Mouse (Mus musculus) cortical plate, adult 2 months (tissue): ENCODE results near the gene Cdh22. TPM values are rescaled to one million over a fixed set of nuclear protein-coding genes. Genes with fewer than 3 reads are reported as not detected.

Source experiments
- H3K27ac ChIP-seq: fragments of 200-500 bp; 2 replicates; pipeline ENCODE4 v1.5.1; 2012; ENCODE audit warnings: low read length, control low read depth, inconsistent platforms; ENCODE audit not compliant: insufficient read depth
- H3K4me1 ChIP-seq: fragments of 200-500 bp; 2 replicates; pipeline ENCODE4 v1.6.1; 2011; ENCODE audit warnings: low read length; ENCODE audit not compliant: control insufficient read depth, insufficient read depth
- H3K4me3 ChIP-seq: fragments of 200-500 bp; 2 replicates; pipeline ENCODE4 v1.5.1; 2011; ENCODE audit warnings: mild to moderate bottlenecking, low read length, control low read depth; ENCODE audit not compliant: insufficient read depth
- CTCF ChIP-seq: fragments of 200-500 bp; IDR thresholded peaks from 2 replicates; pipeline ENCODE4 v1.5.1; 2011; ENCODE audit warnings: mild to moderate bottlenecking, control low read depth, low read length; ENCODE audit not compliant: insufficient read depth; ENCODE audit errors: extremely low read depth
- POLR2A ChIP-seq: fragments of 200-500 bp; IDR thresholded peaks from 2 replicates; pipeline ENCODE4 v1.6.1; 2011; ENCODE audit warnings: mild to moderate bottlenecking, low read length, control low read depth; ENCODE audit not compliant: insufficient read depth; ENCODE audit errors: extremely low read depth
- polyA plus RNA-seq: library from polyadenylated mRNA; depleted of rRNA; stranded (reverse); fragments of >200 nt; gene quantifications from 2 replicates; pipeline ENCODE4 v1.2.3, GENCODE M21; 2012

Gene Cdh22
- polyA plus RNA-seq, 1 experiment: 22.8 TPM

- no peak for TF ChIP-seq CTCF
- peak; percentile 57; the same call in 1 of the 2 replicates for TF ChIP-seq POLR2A
- H3K27ac ChIP-seq: no peak overlapping the region
- peak overlapping the region; percentile 0; the same call in 1 of the 2 replicates for H3K4me3 ChIP-seq
- peaks cover 3% of the 10 kb centered on the region; the same call in 1 of the 2 replicates for H3K4me1 ChIP-seq
Observed at GRCm38 (mm10) chr2:165201761-165202751, 32.6 kb downstream of the Cdh22 start.

GRCm38 (mm10) chr2:165197546-165197945 is 37.1 kb downstream of the Cdh22 start:
- Histone ChIP-seq H3K4me1 (0 out of 2 replicates have a peak, but pooled peaks cover 3% of the 10 kb centered on the region), H3K27ac (no peak overlapping the region), H3K4me3 (no peak overlapping the region)
- no peak for TF ChIP-seq POLR2A
- TF ChIP-seq CTCF: no peak

- H3K4me1 ChIP-seq: no peaks in the 10 kb centered on the region
- H3K27ac ChIP-seq: no peak overlapping the region
- no peak for TF ChIP-seq POLR2A
- TF ChIP-seq CTCF: no peak
- no peak overlapping the region for H3K4me3 ChIP-seq
Observed at GRCm38 (mm10) chr2:165195411-165196182, 39.1 kb downstream of the Cdh22 start.

GRCm38 (mm10) chr2:165191483-165191882 is 43.2 kb downstream of the Cdh22 start:
- H3K27ac ChIP-seq: no peak overlapping the region
- H3K4me1 ChIP-seq: no peaks in the 10 kb centered on the region
- H3K4me3 ChIP-seq: no peak overlapping the region

GRCm38 (mm10) chr2:165189546-165189945 is 45.1 kb downstream of the Cdh22 start:
- H3K4me1 ChIP-seq: no peaks in the 10 kb centered on the region
- no peak overlapping the region for H3K4me3 ChIP-seq
- no peak for TF ChIP-seq POLR2A
- TF ChIP-seq CTCF: no peak
- H3K27ac ChIP-seq: no peak overlapping the region

More at GRCm38 (mm10) chr2:165191483-165191882, 43.2 kb downstream of the Cdh22 start:
- TF ChIP-seq CTCF: no peak
- no peak for TF ChIP-seq POLR2A

- TF ChIP-seq POLR2A (no peak), CTCF (no peak)
- no peak overlapping the region for H3K4me3 ChIP-seq
- H3K4me1 ChIP-seq: no peaks in the 10 kb centered on the region
- H3K27ac ChIP-seq: no peak overlapping the region
Observed at GRCm38 (mm10) chr2:165187648-165188380, 46.8 kb downstream of the Cdh22 start.

GRCm38 (mm10) chr2:165184015-165184633 is 50.5 kb downstream of the Cdh22 start:
- Histone ChIP-seq H3K4me3 (no peak overlapping the region), H3K27ac (no peak overlapping the region), H3K4me1 (0 out of 2 replicates have a peak, but pooled peaks cover 1% of the 10 kb centered on the region)
- TF ChIP-seq CTCF (no peak), POLR2A (no peak)

GRCm38 (mm10) chr2:165182085-165182976 is 52.3 kb downstream of the Cdh22 start:
- no peak overlapping the region for H3K27ac ChIP-seq
- H3K4me1 ChIP-seq: 0 out of 2 replicates have a peak, but pooled peaks cover 1% of the 10 kb centered on the region
- H3K4me3 ChIP-seq: no peak overlapping the region
- TF ChIP-seq POLR2A (no peak), CTCF (no peak)
